Mouse (Mus musculus) MN1 (cell line): Measurements from ENCODE around the gene Lrrc4b.

Experiments
- DNase-seq: peaks from one replicate; pipeline ENCODE4 v3.0.0-alpha.2; 2016; ENCODE audit warnings: low spot score

The Lrrc4b gene

DNA sequence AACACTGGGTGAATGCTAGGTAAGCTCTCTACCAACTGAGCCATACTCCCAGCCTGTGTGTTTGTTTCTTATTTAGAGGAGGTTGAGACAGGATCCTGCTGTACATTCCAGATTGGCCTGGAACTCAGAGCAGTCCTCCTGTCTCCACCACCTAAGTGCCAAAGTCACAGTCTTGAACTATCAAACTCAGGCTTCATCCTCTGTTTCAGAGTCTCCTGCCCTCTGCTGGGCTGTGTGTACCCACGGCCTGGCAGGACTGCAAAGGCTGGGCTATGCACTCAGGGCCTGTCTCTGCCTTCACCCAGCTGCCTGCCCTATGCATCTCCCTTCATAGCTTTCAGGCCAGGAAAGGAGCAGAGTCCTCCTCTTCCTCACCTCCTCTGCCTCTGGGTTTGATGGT, 7.4 kb downstream of the Lrrc4b start:
- no peak for DNase-seq

DNA sequence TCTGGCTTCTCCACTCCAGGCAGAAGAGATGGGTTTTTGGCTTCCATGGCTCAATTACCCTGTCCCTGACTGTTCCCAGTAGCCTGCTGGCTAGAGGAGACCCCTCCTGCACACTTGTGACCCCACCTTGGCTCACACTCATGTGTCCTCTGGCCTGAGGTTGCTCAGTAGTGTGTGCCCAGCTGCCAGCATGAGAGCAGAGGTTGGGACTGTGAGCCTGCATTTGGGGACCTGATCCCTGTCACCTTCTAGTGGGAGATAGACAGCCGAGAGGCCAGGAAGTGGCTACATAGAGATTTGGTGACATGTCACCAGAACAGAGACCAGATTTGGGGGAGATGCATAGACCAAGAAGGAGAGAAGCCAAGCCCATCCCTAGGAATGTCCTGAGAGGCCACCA, 8.4 kb downstream of the Lrrc4b start:
- DNase-seq, result no peak

DNA sequence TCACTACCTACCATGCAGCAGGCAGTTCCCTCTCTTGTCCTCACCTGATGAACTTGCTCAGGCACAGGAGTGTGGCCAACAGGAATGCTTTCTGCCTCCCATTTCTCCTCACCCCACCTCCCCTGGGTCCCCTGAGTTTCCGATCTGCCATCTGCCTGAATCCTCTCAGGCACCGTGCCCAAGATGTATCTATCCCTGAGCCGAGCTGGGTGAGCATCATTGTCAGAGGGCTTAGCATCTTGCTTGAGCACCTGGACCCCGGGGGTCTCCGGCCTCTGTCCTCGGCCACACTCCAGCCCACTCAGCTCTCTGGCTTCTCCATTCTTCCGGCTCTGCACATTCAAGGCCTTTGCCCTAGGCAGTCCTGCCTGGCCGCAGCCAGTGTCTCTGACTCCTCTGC, 9.1 kb downstream of the Lrrc4b start:
- no peak for DNase-seq

DNA sequence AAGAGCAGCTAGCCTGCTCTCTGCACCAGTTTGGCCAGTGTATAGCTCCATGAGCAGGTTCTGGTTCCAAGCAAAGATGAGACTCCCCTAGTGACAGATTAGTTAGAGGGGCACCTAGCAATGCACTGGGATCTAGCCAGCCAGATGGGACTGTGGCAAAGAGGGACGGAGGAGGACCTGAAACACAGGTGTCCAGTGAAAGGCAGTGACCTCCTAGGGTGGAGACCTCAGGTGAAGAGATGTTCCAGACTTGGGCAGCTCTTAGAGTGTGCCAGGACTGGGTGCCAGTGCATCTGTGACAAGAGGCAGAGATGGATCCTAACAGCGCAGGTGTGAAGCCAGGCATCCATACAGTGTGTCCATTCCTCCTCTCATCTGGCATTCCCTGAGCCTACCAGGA, 10.9 kb downstream of the Lrrc4b start:
- no peak for DNase-seq

DNA sequence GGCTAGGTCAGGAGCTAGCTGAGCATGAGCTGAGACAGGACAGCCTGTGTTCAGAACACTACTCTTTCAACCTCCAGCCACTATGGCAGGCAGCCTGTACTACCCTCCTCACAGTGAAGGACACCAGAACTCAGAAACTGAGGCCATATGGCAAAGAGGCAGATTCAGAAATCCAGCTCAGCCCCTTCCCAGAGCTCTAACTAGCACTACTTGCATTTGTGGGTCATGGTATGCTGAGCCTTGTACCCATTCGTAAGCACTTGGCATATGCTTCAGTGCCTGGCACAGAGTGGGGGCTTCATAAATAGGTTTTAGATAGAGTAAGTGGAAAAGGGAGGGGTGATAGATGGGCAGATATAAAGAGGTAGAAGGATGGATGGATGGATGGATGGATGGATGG, 11.7 kb downstream of the Lrrc4b start:
- no peak for DNase-seq

DNA sequence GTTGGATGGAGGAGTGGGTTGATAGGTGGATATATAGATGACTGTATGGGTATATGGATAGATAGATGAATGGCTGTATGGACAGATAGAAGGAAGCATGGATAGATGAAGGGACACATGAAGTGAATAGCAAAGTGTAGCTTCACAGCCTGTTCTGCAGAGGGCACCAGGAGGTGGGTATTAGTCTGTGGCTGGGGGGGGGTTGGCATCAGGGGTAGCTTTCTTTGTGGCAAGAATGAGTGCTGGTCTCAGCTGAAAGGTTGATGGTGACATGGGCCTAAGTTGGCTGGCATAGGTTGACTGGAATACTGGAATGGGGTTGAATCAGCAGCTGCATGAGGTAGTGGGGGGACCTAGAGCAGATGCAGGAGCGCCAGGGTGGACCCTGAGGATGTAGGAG, 12.4 kb downstream of the Lrrc4b start:
- DNase-seq, result no peak

DNA sequence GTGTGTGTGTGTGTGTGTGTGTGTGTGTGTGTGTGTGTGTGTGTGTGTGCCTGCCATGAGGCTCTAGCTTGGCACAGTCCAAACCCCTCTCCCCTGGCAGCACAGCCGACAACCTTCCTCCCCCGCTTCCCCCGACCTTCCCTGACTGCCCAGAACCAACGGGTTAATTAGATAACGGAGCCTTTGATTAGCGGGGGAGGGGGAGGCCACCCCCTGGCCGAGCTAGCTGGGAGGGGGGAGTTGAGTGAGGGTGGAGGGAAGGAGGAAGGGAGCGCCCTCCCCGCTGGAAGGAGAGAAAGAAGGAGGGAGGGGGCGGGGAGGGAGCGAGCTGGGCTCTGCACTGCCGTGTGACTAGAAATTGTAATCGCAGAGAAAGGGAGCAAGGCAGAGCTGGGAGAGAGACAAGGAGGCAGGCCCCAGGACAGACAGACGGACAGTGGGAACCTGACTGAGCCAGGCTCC, 12.9 kb downstream of the Lrrc4b start:
- peak; percentile 63 for DNase-seq

DNA sequence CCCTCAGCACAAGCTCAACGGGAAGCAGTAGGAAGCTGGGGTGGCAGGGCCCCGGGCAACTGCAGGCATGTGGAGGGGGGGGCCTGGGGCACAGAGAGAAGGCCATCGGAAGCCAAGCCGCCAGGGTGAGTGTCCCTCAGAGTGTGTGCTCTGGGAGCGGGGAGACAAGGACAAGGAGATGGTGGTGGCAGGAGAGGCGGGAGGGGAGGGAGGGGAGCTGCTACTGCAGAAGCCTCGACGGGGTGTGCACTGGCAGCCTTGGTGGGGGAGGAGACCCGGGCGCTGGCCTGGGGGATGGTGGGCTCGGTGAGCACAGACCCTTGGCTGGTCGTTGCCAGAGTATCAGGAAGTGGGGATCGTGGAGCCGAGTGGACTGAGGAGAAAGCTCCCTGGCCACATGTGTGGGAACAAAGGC, 13.6 kb downstream of the Lrrc4b start:
- peak; percentile 41 for DNase-seq

DNA sequence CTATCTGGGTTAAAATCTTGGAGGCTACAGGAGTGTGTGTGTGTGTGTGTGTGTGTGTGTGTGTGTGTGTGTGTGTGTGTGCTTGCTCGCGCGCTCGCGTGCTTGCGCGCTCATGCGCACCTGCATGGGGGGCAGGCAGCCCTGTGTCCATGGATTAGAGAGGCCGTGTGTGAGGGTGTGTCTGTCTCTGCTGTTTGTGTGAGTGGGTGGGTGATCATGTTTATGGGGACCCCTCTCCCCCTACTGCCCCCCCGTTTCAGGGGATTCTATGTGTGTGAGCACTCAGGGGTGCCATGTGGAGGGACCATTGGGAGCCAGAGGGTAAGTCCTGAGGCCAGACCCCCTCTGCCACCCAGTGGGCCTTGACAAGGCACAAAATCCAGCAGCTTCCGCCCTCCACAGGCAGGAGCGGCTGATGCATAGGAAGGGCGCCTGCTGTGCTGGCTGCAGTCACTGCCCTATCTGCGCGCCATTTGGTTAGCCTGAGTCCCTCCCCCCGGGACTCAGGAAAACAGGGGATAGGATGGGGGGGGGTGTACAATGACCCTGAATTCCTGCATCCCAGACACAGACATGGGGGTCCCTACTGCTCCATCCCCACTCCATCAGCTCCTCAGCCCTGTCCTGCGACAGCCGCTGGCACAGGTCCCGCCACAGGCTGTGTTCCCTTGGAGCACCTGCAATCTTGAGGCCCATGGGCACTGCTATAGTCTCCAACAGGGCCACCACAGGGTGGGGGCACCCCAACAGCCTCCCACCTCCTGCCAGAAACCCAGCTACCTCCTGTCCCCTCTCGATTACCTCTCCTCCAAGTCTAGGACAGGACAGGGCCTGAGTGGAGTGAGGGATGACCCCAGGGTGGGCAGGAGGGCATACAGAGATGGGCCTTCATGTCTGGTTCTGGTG, 14.7 kb downstream of the Lrrc4b start:
- peak; percentile 73 for DNase-seq

DNA sequence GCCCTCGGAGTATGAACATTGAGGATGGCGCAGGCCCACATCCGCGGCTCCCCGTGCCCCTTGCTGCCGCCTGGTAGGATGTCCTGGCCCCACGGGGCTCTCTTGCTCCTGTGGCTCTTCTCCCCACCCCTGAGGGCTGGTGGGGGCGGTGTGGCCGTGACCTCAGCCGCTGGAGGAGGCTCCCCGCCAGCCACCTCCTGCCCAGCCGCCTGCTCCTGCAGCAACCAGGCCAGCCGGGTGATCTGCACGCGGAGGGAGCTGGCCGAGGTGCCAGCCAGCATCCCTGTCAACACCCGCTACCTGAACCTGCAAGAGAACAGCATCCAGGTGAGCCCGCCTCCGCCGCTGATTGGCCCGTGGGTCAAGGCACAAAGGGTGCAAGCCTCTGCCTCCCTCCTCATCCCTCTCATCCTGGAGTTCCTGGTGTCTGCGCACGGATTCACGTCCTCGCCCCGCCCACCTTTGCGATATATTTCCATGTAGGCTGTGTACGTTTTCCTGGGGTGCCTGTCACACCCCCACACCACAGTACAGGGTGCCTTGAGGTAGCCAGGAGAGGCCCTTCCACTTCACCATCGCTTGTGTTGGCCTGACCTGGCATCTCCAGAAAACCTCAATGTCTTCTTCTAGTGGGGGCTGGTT, 16.2 kb downstream of the Lrrc4b start:
- DNase-seq, result no peak

DNA sequence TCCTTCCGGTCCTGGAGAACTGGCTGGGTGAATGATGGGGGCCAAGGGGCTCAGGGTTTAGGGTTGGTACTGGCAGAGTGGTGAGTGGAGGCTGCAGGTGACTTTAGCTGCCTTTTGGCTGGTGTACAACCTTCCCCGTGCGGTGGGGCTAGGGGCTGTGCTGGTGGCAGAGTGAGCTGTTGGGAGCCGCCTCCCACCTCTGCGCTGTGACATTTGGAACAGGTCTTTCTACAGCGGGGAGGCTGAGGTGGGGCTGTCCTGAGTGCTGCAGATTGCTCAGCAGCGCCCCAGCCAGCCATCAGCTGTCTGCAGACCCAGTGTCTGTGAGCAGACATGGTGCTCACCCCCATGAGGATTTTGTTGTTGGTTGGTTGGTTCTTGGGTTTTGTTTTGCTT, 16.7 kb downstream of the Lrrc4b start:
- DNase-seq, result no peak

DNA sequence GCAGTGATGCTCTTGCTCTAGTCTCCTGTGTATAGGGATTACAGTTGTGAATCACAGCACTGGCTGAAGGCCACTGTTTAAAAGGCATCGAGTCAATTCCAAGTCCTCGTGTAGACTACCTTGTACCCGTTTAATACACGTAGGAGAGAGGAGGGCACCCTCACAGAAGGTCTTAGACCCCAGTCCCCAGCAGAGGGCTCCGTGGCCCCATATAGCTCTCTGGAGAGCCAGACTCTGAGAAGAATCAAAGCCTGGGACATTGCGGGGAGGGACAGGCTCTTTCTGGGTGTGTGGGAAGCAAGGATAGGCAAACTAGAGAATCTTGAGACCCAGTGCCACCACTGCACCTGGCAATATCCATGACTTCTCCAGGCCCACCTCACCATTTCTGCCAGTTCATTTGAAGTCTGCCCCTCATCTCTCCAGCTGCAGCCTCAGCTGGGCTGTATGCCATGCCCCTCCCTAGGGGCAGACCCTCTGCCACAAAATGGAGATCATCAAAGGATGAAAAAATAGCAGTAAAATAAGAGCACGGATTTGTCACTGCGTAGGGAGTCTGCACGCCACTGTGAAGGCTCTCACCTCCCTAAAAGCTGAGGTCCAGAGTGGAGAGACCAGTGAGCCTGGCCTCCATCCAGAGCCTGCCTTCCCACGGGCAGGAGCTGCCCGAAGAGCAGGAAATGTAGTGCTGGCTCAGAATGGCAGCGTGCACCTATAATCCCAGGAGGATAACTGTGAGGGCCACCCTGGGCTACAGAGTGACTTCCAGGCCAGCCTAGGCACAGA, 17.4 kb downstream of the Lrrc4b start:
- DNase-seq, result no peak

DNA sequence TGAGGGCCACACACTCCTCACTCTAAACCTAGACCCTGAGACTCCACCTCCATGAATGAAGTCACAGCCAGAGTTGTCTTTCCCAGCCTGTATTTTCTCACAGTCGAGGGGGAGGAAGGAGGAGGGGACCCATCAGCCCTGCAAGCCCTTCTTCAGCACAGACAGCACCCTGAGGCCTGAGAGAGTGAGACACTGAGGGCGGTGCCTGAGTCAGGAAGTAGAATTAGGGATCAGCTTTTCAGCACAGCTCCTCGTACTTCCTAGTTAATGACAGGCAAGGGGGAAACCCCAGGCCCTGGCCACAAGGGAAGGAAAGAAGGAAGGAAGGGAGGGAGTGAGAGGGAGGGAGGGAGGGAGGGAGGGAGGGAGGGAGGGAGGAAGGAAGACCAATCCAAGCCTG, 24.4 kb downstream of the Lrrc4b start:
- no peak for DNase-seq

DNA sequence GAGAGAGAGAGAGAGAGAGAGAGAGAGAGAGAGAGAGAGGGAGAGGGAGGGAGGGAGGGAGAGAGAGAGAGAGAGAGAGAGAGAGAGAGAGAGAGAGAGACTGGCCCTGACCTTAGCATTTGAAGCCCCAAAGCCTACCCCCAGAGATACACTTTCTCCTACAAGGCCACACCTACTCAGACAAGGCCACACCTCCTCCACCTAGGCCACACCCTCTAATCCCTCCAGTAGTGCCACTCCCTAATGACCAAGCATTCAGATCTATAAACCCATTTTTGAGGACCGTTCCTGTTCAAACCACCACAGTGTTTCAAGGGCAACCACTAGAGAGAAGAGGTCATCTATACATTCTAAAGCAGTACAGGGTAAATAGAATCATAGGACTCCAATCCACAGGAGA, 27.5 kb downstream of the Lrrc4b start:
- no peak for DNase-seq

DNA sequence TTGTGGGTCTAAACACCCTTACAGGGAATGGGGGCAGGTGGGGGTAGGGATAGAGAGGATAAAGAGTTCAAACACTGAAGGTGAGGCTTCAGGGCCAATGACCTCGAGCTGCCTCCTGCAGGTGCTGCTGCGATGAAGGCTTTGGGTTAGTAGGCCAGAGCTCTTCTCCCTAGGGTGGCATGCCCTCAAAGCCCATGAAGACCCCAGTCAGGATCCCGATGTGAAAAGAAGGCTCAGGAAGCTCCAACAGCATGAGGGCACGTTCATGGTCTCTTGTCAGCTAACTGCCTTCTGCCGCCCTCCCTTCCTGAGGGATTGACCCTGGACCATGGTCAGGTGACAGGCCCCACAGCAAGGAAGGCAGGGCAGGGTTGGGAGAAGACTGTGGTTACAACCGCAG, 31.2 kb downstream of the Lrrc4b start:
- DNase-seq, result no peak

DNA sequence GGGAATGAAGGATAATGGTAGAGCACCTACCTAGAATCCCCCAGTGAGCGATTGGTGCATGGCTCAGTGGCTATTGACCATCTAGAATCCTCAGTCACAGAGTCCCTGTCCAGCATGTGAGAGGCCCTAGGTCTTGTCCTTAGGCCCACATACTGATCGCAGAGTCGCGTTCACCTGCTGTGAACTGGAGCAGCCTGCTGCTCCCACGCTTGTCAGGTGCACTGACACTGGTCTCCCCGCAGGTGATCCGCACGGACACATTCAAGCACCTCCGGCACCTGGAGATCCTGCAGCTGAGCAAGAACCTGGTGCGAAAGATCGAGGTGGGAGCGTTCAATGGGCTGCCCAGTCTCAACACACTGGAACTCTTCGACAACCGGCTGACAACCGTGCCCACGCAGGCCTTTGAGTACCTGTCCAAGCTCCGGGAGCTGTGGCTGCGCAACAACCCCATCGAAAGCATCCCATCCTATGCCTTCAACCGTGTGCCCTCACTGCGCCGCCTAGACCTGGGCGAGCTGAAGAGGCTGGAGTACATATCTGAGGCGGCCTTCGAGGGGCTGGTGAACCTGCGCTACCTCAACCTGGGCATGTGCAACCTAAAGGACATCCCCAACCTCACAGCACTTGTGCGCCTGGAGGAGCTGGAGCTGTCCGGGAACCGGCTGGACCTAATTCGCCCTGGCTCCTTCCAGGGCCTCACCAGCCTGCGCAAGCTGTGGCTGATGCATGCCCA, 32.1 kb downstream of the Lrrc4b start:
- DNase-seq, result no peak

DNA sequence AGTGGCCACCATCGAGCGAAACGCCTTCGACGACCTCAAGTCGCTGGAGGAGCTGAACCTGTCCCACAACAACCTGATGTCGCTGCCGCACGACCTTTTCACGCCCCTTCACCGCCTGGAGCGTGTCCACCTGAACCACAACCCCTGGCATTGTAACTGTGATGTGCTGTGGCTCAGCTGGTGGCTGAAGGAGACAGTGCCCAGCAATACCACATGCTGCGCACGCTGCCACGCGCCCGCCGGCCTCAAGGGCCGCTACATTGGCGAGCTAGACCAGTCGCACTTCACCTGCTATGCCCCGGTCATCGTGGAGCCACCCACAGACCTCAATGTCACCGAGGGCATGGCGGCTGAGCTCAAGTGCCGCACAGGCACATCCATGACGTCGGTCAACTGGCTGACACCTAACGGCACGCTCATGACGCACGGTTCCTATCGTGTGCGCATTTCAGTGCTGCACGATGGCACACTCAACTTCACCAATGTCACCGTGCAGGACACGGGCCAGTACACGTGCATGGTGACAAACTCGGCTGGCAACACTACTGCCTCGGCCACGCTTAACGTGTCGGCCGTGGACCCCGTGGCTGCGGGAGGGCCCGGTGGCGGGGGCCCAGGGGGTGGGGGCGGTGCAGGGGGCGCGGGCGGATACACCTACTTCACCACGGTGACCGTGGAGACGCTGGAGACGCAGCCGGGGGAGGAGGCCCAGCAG, 32.8 kb downstream of the Lrrc4b start:
- DNase-seq, result no peak

DNA sequence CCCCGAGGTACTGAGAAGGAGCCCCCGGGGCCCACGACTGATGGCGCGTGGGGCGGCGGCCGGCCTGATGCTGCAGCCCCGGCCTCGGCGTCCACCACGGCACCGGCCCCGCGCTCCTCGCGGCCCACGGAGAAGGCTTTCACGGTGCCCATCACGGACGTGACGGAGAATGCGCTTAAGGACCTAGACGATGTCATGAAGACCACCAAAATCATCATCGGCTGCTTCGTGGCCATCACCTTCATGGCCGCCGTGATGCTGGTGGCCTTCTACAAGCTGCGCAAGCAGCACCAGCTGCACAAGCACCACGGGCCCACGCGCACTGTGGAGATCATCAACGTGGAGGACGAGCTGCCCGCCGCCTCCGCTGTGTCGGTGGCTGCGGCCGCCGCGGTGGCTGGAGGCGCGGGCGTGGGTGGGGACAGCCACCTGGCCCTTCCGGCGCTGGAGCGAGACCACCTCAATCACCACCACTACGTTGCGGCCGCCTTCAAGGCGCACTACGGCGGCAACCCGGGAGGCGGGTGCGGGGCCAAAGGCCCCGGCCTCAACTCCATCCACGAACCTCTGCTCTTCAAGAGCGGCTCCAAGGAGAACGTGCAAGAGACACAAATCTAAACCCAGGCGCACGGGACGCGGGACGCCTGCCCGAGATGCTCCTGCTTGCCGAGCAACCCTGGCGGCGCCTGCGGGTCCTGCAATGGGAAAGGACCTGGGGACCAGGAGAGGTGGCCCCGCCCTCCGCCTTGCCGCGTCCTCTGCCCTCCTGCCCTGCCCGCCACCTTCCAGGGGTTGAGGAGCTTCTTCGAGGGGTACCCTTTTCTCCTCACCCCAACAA, 33.6 kb downstream of the Lrrc4b start:
- no peak for DNase-seq

DNA sequence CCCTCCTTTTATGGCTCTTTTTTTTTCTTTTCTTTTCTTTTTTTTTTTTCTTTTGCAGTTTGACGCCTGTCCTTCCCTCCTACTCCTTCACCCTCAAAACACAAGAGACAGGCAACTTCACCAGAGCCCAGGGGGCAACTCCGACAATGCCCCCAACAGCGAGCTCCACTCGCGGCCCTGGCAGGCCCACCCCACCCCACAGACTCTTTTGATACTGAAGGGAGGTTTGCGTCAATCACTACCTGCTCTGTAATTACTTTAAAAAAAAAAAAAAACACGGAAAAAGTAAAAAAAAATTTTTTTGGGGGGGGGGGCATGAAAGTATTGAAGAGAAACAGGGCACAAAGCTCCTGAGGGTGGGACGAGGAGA, 34.2 kb downstream of the Lrrc4b start:
- no peak for DNase-seq

DNA sequence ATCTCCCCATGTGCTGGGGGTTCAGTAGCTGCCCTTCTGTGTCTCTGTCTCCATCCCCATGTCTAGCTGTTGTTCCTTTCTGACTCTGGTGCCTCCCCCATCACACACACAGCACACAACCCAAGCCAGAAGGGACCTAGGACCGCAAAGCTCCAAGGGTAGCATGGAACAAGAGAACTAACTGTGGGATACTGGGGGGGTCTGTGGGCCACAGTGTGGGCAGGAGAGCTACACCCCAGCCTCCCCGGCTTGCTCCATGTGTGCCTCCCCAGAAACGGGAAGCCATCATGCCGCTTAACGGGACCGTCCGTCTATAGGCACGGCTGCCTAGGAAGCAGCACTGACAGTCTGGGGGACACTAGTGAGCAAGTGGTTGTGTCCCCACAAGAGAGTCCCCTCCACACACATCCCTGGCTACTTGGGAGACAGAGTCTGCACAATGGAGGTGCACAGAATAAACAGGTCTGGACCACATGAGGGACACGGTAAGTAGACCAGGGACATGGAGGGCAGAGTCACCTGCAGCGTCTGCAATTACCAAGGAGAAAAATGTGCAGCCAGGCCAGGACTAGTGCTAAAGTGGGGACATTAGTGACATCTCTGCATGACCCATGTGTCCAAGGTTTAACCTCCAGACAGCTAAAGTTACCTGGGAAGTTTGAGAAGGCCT, 34.9 kb downstream of the Lrrc4b start:
- DNase-seq, result no peak
